Mouse (Mus musculus): Measurements from ENCODE around the gene S1pr2. TPM values are rescaled to one million over a fixed set of nuclear protein-coding genes. Genes with fewer than 3 reads are reported as not detected.

S1pr2 gene
- polyA plus RNA-seq, 1 experiment from 2014 or later, result 11.0 TPM

Small RNAs within 50 kb of the gene (microRNA-seq; reads per million reads assigned to microRNA genes)
- not detected for gene Mir7081

Other genes with a start within 250 kb of the S1pr2 start
- 133 and 145 TPM in 2 replicates for gene Olfm2, start 230.4 kb downstream of the S1pr2 start, polyA plus RNA-seq (2015; fragmentation: Nextera tagmentation; extraction: Ambion mirVana)
- 0.36 and 0.44 TPM in 2 replicates for gene Col5a3, start 161.7 kb downstream of the S1pr2 start, polyA plus RNA-seq (2015; fragmentation: Nextera tagmentation; extraction: Ambion mirVana)
- gene Rdh8, start 158.3 kb downstream of the S1pr2 start, polyA plus RNA-seq (2015; fragmentation: Nextera tagmentation; extraction: Ambion mirVana), result not detected in 2 replicates
- 1.9 and 2.3 TPM in 2 replicates for gene A230050P20Rik, start 108.1 kb downstream of the S1pr2 start, polyA plus RNA-seq (2015; fragmentation: Nextera tagmentation; extraction: Ambion mirVana)
- 9.8 and 10.1 TPM in 2 replicates for gene Angptl6, start 97.1 kb downstream of the S1pr2 start, polyA plus RNA-seq (2015; fragmentation: Nextera tagmentation; extraction: Ambion mirVana)
- 46.9 and 50.3 TPM in 2 replicates for gene Ppan, start 88.6 kb downstream of the S1pr2 start, polyA plus RNA-seq (2015; fragmentation: Nextera tagmentation; extraction: Ambion mirVana)
- 252 and 265 TPM in 2 replicates for gene Eif3g, start 78.2 kb downstream of the S1pr2 start, polyA plus RNA-seq (2015; fragmentation: Nextera tagmentation; extraction: Ambion mirVana)
- 65.1 and 65.8 TPM in 2 replicates for gene Dnmt1, start 16.9 kb downstream of the S1pr2 start, polyA plus RNA-seq (2015; fragmentation: Nextera tagmentation; extraction: Ambion mirVana)
- 98.2 and 104 TPM in 2 replicates for gene Mrpl4, start 26.0 kb upstream of the S1pr2 start, polyA plus RNA-seq (2015; fragmentation: Nextera tagmentation; extraction: Ambion mirVana)
- gene Icam1, start 39.2 kb upstream of the S1pr2 start, polyA plus RNA-seq (2015; fragmentation: Nextera tagmentation; extraction: Ambion mirVana), result 3.4 and 4.4 TPM in 2 replicates
- 0.21 TPM in 1 of 2 replicates, not detected in the other for gene Icam4, start 52.6 kb upstream of the S1pr2 start, polyA plus RNA-seq (2015; fragmentation: Nextera tagmentation; extraction: Ambion mirVana)
- 0.58 and 0.80 TPM in 2 replicates for gene Icam5, start 55.3 kb upstream of the S1pr2 start, polyA plus RNA-seq (2015; fragmentation: Nextera tagmentation; extraction: Ambion mirVana)
- 0.92 and 1.9 TPM in 2 replicates for gene Zglp1, start 90.3 kb upstream of the S1pr2 start, polyA plus RNA-seq (2015; fragmentation: Nextera tagmentation; extraction: Ambion mirVana)
- 1.9 and 2.4 TPM in 2 replicates for gene Gm49373, start 96.3 kb upstream of the S1pr2 start, polyA plus RNA-seq (2015; fragmentation: Nextera tagmentation; extraction: Ambion mirVana)
- 57.3 and 63.1 TPM in 2 replicates for gene Fdx1l, start 96.8 kb upstream of the S1pr2 start, polyA plus RNA-seq (2015; fragmentation: Nextera tagmentation; extraction: Ambion mirVana)
- gene Gm38431, start 115.2 kb upstream of the S1pr2 start, polyA plus RNA-seq (2015; fragmentation: Nextera tagmentation; extraction: Ambion mirVana), result 0.92 and 2.8 TPM in 2 replicates
- gene Raver1, start 115.2 kb upstream of the S1pr2 start, polyA plus RNA-seq (2015; fragmentation: Nextera tagmentation; extraction: Ambion mirVana), result 28.3 and 32.5 TPM in 2 replicates
- gene Tyk2, start 154.5 kb upstream of the S1pr2 start, polyA plus RNA-seq (2015; fragmentation: Nextera tagmentation; extraction: Ambion mirVana), result 12.4 and 12.8 TPM in 2 replicates
- 221 and 223 TPM in 2 replicates for gene Cdc37, start 173.2 kb upstream of the S1pr2 start, polyA plus RNA-seq (2015; fragmentation: Nextera tagmentation; extraction: Ambion mirVana)
- 17.6 and 18.8 TPM in 2 replicates for gene Pde4a, start 188.9 kb upstream of the S1pr2 start, polyA plus RNA-seq (2015; fragmentation: Nextera tagmentation; extraction: Ambion mirVana)